Mouse (Mus musculus): ENCODE measurements around the gene Cadm3. TPM values are rescaled to one million over a fixed set of nuclear protein-coding genes. Genes with fewer than 3 reads are reported as not detected.

The Cadm3 gene
- polyA plus RNA-seq (2017; shearing (Covaris generic)) = not detected

DNA sequence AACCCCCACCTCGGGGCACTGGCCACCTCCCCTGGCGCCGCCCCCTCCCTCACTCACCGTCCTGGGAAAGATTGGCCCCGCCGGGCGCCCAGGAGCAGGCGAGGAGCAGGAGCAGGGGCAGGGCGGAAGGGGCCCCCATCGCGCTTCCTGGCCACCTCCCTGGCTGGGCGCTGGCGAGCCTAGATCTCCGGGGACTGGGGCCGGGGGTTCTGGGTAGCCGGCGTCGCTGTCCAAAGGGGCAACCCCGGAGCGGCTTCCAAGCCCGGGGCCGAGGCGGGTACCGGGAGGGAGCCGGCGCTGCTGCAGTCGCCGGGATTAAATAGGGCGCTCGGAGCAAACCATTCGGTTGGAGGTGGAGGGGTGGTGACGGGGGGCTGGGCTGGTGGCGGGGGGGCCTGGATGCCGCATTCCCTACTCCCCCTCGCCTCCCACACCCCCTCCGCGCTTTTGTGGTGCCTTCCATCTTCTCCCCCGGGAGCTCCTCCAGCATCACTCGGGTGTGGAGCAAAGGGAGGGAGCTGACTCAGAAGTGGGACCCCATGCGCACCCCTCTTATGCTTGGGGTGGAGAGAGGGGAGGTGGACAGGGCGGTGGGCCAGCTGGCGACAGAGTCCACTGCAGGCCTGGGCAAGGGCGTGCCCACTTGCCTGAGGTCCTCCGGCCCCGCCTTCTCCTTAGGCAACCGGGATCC lies at the start of gene Cadm3:
TSS of gene Cadm3 (minus strand) at position 340 of the 691 bp plus-strand sequence.

DNA sequence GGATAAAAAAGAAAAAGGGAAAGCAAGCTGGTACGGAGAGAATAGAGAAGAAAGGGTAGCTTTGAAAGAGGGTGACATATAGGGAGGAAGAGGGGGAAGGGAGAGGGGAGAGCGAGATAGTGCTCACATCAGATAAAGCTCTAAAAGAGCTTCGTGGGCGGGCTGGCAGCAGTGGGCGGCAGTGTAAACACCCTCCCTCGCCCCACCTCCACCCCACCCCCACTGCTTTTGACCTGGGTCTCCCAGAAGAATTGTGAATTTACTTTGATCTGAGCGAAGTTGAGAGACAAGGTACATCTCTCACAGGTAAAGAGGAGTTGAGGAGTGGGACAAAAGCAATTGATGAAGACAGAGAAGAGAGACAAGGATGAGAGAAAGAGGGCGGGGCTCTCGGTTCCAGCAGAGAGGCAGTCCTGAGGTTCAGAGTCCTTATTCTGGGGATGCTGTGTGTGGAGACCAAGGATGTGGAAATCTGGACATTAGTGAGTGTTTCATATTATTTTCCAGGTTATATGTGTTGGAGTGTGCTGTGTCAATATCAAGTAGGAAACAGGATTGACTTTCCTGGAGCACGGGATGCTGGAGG lies 17.0 kb downstream of the Cadm3 start, which contains the start of gene Aim2:
TSS of gene Aim2 (plus strand) at position 508 of the 586 bp plus-strand sequence.

DNA sequence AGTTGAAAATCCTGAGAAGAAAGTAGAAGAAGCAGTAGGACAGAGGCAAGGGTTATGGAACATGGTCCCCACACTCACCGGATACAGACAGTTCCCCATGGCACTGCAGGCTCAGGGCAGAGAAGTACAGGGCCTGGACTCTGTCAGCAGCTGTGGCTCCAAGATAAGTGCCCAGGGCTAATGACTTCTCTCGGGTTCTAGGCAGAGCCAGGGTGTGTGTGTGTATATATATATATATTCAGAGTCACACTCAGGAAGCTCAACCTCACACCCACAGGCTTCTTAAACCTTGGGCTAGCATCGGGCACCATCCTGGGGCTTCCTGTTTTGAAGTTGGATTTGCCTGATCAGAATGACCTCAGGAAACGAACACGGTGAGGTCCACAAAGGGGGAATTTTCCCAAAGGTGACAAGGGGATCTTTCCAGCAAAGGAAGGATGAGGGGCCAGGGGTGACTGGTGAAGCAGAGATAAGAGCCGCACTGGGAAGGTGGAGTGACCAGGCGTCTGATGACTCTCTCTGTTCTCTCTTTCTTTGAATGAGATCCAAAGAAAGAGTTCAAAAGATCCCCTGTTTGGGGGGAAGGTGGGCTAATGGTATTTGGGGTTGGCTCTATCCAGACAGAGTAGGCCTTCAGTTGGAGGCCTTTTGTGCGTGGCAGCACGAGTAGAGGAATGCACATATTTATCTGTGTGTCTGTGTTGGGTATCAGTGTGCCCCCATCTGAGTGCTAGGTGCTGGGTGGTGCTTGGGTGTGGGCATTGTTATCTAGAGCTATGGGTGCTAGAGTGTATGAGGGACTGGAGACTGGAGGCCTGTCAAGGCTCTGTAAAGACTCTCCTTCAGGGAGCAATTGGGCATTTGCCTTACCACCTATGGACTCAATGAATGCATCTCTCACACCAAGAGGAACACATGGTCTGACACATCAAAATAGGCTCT lies 33.9 kb downstream of the Cadm3 start, which contains the start of gene Ackr1:
TSS of gene Ackr1 (minus strand) at position 439 of the 942 bp plus-strand sequence.

Other genes starting within 250 kb of the Cadm3 start
- not detected for gene Olfr1408, start 230.3 kb downstream of the Cadm3 start, polyA plus RNA-seq (2017; shearing (Covaris generic))
- gene Olfr1406, start 177.1 kb downstream of the Cadm3 start, polyA plus RNA-seq (2017; shearing (Covaris generic)) = not detected
- gene Olfr218, start 169.9 kb downstream of the Cadm3 start, polyA plus RNA-seq (2017; shearing (Covaris generic)) = not detected
- gene Olfr1404, start 155.3 kb downstream of the Cadm3 start, polyA plus RNA-seq (2017; shearing (Covaris generic)) = not detected
- gene Fcer1a, start 140.5 kb downstream of the Cadm3 start, polyA plus RNA-seq (2017; shearing (Covaris generic)) = not detected
- gene Olfr418, start 101.7 kb downstream of the Cadm3 start, polyA plus RNA-seq (2017; shearing (Covaris generic)) = not detected
- gene Mptx2, start 89.9 kb downstream of the Cadm3 start, polyA plus RNA-seq (2017; shearing (Covaris generic)) = not detected
- gene Ackr1, start 33.9 kb downstream of the Cadm3 start, polyA plus RNA-seq (2017; shearing (Covaris generic)) = not detected
- 69.2 TPM for gene Aim2, start 16.8 kb downstream of the Cadm3 start, polyA plus RNA-seq (2017; shearing (Covaris generic))
- 163 TPM for gene Ifi206, start 123.3 kb upstream of the Cadm3 start, polyA plus RNA-seq (2017; shearing (Covaris generic))
- 57.8 TPM for gene Ifi214, start 168.3 kb upstream of the Cadm3 start, polyA plus RNA-seq (2017; shearing (Covaris generic))
- gene Ifi213, start 231.6 kb upstream of the Cadm3 start, polyA plus RNA-seq (2017; shearing (Covaris generic)) = 138 TPM

All from activated CD4-positive, CD25-positive, alpha-beta regulatory T cell, adult 9 weeks (primary cell).